Mouse (Mus musculus): ENCODE data around the gene Pex19. TPM values are rescaled to one million over a fixed set of nuclear protein-coding genes. Genes with fewer than 3 reads are reported as not detected.

The Pex19 gene
- polyA plus RNA-seq, 1 experiment from 2014 or later, result 169 TPM

Other genes with a start within 250 kb of the Pex19 start
- gene Gm10521, start 231.1 kb upstream of the Pex19 start, polyA plus RNA-seq (2016; fragmentation: Nextera tagmentation; extraction: Ambion mirVana), result not detected in 2 replicates
- gene Slamf6, start 209.2 kb upstream of the Pex19 start, polyA plus RNA-seq (2016; fragmentation: Nextera tagmentation; extraction: Ambion mirVana), result 0.17 TPM in 1 of 2 replicates, not detected in the other
- gene Vangl2, start 98.3 kb upstream of the Pex19 start, polyA plus RNA-seq (2016; fragmentation: Nextera tagmentation; extraction: Ambion mirVana), result 24.7 and 25.6 TPM in 2 replicates
- 3.9 and 4.1 TPM in 2 replicates for gene Nhlh1, start 69.2 kb upstream of the Pex19 start, polyA plus RNA-seq (2016; fragmentation: Nextera tagmentation; extraction: Ambion mirVana)
- 231 and 236 TPM in 2 replicates for gene Copa, start 44.2 kb upstream of the Pex19 start, polyA plus RNA-seq (2016; fragmentation: Nextera tagmentation; extraction: Ambion mirVana)
- gene Ncstn, start 44.0 kb upstream of the Pex19 start, polyA plus RNA-seq (2016; fragmentation: Nextera tagmentation; extraction: Ambion mirVana), result 106 and 107 TPM in 2 replicates
- gene Dcaf8, start 21.3 kb downstream of the Pex19 start, polyA plus RNA-seq (2016; fragmentation: Nextera tagmentation; extraction: Ambion mirVana), result 165 and 171 TPM in 2 replicates
- 118 TPM in 2 replicates for gene Pea15a, start 80.0 kb downstream of the Pex19 start, polyA plus RNA-seq (2016; fragmentation: Nextera tagmentation; extraction: Ambion mirVana)
- 3.3 and 3.6 TPM in 2 replicates for gene Casq1, start 93.1 kb downstream of the Pex19 start, polyA plus RNA-seq (2016; fragmentation: Nextera tagmentation; extraction: Ambion mirVana)
- not detected in 2 replicates for gene Atp1a4, start 131.7 kb downstream of the Pex19 start, polyA plus RNA-seq (2016; fragmentation: Nextera tagmentation; extraction: Ambion mirVana)
- 45.4 and 45.8 TPM in 2 replicates for gene Igsf8, start 134.9 kb downstream of the Pex19 start, polyA plus RNA-seq (2016; fragmentation: Nextera tagmentation; extraction: Ambion mirVana)
- 4.5 and 4.7 TPM in 2 replicates for gene Atp1a2, start 171.3 kb downstream of the Pex19 start, polyA plus RNA-seq (2016; fragmentation: Nextera tagmentation; extraction: Ambion mirVana)
- 0.15 and 0.22 TPM in 2 replicates for gene Kcnj9, start 202.6 kb downstream of the Pex19 start, polyA plus RNA-seq (2016; fragmentation: Nextera tagmentation; extraction: Ambion mirVana)
- 0.06 and 0.08 TPM in 2 replicates for gene Kcnj10, start 214.5 kb downstream of the Pex19 start, polyA plus RNA-seq (2016; fragmentation: Nextera tagmentation; extraction: Ambion mirVana)
- 9.9 and 10.3 TPM in 2 replicates for gene Pigm, start 249.8 kb downstream of the Pex19 start, polyA plus RNA-seq (2016; fragmentation: Nextera tagmentation; extraction: Ambion mirVana)